Mouse (Mus musculus): ENCODE data around the gene Npm3. TPM values are rescaled to one million over a fixed set of nuclear protein-coding genes. Genes with fewer than 3 reads are reported as not detected.

Npm3 gene
- 10 to 100 TPM; 10.8 to 14.0 (median 12.7) TPM for total RNA-seq (2022)

GRCm38 (mm10) chr19:45749243-45750043 lies at the start of gene Npm3:
TSS of gene Npm3 (minus strand) at chr19:45749591.
- DNase-seq (ENCODE audit: low spot score in 2 of 2): peak; percentile 63 to 64

GRCm38 (mm10) chr19:45796879-45797278 lies 47.5 kb upstream of the Npm3 start:
- no peak for DNase-seq (ENCODE audit: low spot score in 2 of 2)

- DNase-seq (ENCODE audit: low spot score in 2 of 2): no peak
Observed at GRCm38 (mm10) chr19:45796061-45796556, 46.7 kb upstream of the Npm3 start.

- no peak for DNase-seq (ENCODE audit: low spot score in 2 of 2)
Observed at GRCm38 (mm10) chr19:45795406-45795944, 46.1 kb upstream of the Npm3 start.

GRCm38 (mm10) chr19:45794718-45795117 lies 45.3 kb upstream of the Npm3 start:
- no peak for DNase-seq (ENCODE audit: low spot score in 2 of 2)

- DNase-seq (ENCODE audit: low spot score in 2 of 2): no peak
Observed at GRCm38 (mm10) chr19:45792404-45792803, 43.0 kb upstream of the Npm3 start.

- DNase-seq (ENCODE audit: low spot score in 2 of 2): no peak
Observed at GRCm38 (mm10) chr19:45789888-45790874, 40.8 kb upstream of the Npm3 start.

GRCm38 (mm10) chr19:45789365-45789764 lies 40.0 kb upstream of the Npm3 start:
- no peak for DNase-seq (ENCODE audit: low spot score in 2 of 2)

GRCm38 (mm10) chr19:45788337-45788736 lies 38.9 kb upstream of the Npm3 start:
- no peak for DNase-seq (ENCODE audit: low spot score in 2 of 2)

GRCm38 (mm10) chr19:45787450-45787849 lies 38.1 kb upstream of the Npm3 start:
- DNase-seq (ENCODE audit: low spot score in 2 of 2): no peak

GRCm38 (mm10) chr19:45785470-45785869 lies 36.1 kb upstream of the Npm3 start:
- DNase-seq (ENCODE audit: low spot score in 2 of 2): no peak

GRCm38 (mm10) chr19:45783933-45784576 lies 34.7 kb upstream of the Npm3 start:
- no peak for DNase-seq (ENCODE audit: low spot score in 2 of 2)

- peak; percentile 96 to 97 for DNase-seq (ENCODE audit: low spot score in 2 of 2)
Observed at GRCm38 (mm10) chr19:45783181-45783932, 34.0 kb upstream of the Npm3 start, which contains the start of gene Mgea5. TSS of gene Mgea5 (minus strand) at chr19:45783837.

GRCm38 (mm10) chr19:45782315-45783001 lies 33.1 kb upstream of the Npm3 start:
- peak; percentile 46 to 47 for DNase-seq (ENCODE audit: low spot score in 2 of 2)

GRCm38 (mm10) chr19:45781676-45782075 lies 32.3 kb upstream of the Npm3 start:
- DNase-seq (ENCODE audit: low spot score in 2 of 2): no peak

GRCm38 (mm10) chr19:45780350-45780915 lies 31.0 kb upstream of the Npm3 start:
- DNase-seq (ENCODE audit: low spot score in 2 of 2): no peak

- no peak for DNase-seq (ENCODE audit: low spot score in 2 of 2)
Observed at GRCm38 (mm10) chr19:45775486-45775885, 26.1 kb upstream of the Npm3 start.

GRCm38 (mm10) chr19:45771501-45771900 lies 22.1 kb upstream of the Npm3 start:
- no peak for DNase-seq (ENCODE audit: low spot score in 2 of 2)

GRCm38 (mm10) chr19:45760810-45761209 lies 11.4 kb upstream of the Npm3 start:
- DNase-seq (ENCODE audit: low spot score in 2 of 2): no peak

Measured in gastrocnemius, adult 8-10 months (tissue).